15 mouse cellular contexts compared by ENCODE assay signal in genomic region chr5:67025095-67025494, GRCm38 (mm10).
DNase-seq lines count a peak whose midpoint lies in the region; ATAC-seq and TF ChIP-seq lines count a peak whose summit lies in the region.
"Had no signal": no experiment of that assay in that cellular context is flagged by ENCODE, and none has a peak within 500 bp of the region (broad histone marks: within the 10 kb centered on the region; RNA-seq: fewer than 3 reads in every experiment).

No protein-coding gene starts in this region.

- no peaks in the 10 kb centered on the region for H3K27me3 ChIP-seq in kidney, embryonic 16.5 days (ENCODE audit: insufficient read depth, low read length)
- no peaks in the 10 kb centered on the region for H3K27me3 ChIP-seq in cerebellum, adult 2 months (ENCODE audit: control insufficient read depth, insufficient read depth, low read length)
- H3K27me3 ChIP-seq: CH12.LX; stomach, embryonic 15.5 days had no signal

- 80% methylated on average over 8 of the region's 8 CpGs for WGBS in kidney, embryonic 16.5 days
- WGBS in cerebellum, adult 2 months = 16% methylated on average over 8 of the region's 8 CpGs

- peak; percentile 54 for DNase-seq in kidney, adult 18-20 months
- peak; percentile 83 to 87 for DNase-seq in cerebellum, adult 2 months
- peak; percentile 39 to 43 for DNase-seq in kidney, adult 8-10 months
- peak; percentile 36 for DNase-seq in lung, postnatal 10 days
- DNase-seq in thymus, postnatal 4 days = no peak
- no peak for DNase-seq in right cerebral cortex, adult 18-20 months

- no peak for TF ChIP-seq CTCF in cerebellum, adult 2 months (IDR thresholded peaks at IDR 0.05; ENCODE audit: borderline replicate concordance, insufficient read depth, low read depth, low read length)

- H3K4me3 ChIP-seq in kidney, embryonic 16.5 days (ENCODE audit: low read length) = no peak overlapping the region
- no peak overlapping the region for H3K4me3 ChIP-seq in cerebellum, adult 2 months (replicated peaks; ENCODE audit: insufficient read depth, low read depth, low read length)
- H3K4me3 ChIP-seq: heart, embryonic 12.5 days; left cerebral cortex, adult 2 months; myocyte; stomach, embryonic 15.5 days had no signal

- H3K9ac ChIP-seq in kidney, embryonic 16.5 days (replicated peaks; ENCODE audit: low read length) = no peak overlapping the region
- H3K9ac ChIP-seq: forebrain, postnatal 0 days; heart, embryonic 12.5 days; stomach, embryonic 15.5 days had no signal

- no peak for TF ChIP-seq POLR2A in cerebellum, adult 2 months (IDR thresholded peaks at IDR 0.05; ENCODE audit: borderline replicate concordance, insufficient read depth, low read length)

- no peak overlapping the region for H3K27ac ChIP-seq in kidney, embryonic 16.5 days (ENCODE audit: low read length)
- H3K27ac ChIP-seq in cerebellum, adult 2 months (ENCODE audit: insufficient read depth, low read length) = peak overlapping the region; percentile 76; the same call in 1 of the 2 replicates
- H3K27ac ChIP-seq: left cerebral cortex, adult 2 months; macrophage; stomach, embryonic 15.5 days had no signal

- ATAC-seq in kidney, embryonic 16.5 days (ENCODE audit: low FRiP score, low TSS enrichment) = no peak
- ATAC-seq: inflammation-experienced regulatory T-cells, adult 6 months had no signal

- H3K4me1 ChIP-seq in kidney, embryonic 16.5 days (ENCODE audit: insufficient read depth, low read length) = no peaks in the 10 kb centered on the region
- peaks cover 13% of the 10 kb centered on the region for H3K4me1 ChIP-seq in cerebellum, adult 2 months (ENCODE audit: control insufficient read depth, insufficient read depth, low read length)
- H3K4me1 ChIP-seq: stomach, embryonic 15.5 days had no signal

- peaks cover 4% of the 10 kb centered on the region; the same call in 1 of the 2 replicates for H3K36me3 ChIP-seq in kidney, embryonic 16.5 days (ENCODE audit: insufficient read depth, low read length)
- H3K36me3 ChIP-seq: stomach, embryonic 15.5 days had no signal

- no peaks in the 10 kb centered on the region for H3K9me3 ChIP-seq in kidney, embryonic 16.5 days (ENCODE audit: low read length)
- H3K9me3 ChIP-seq: heart, embryonic 12.5 days; stomach, embryonic 15.5 days had no signal

- no peak overlapping the region for H3K4me2 ChIP-seq in kidney, embryonic 16.5 days (replicated peaks; ENCODE audit: low read depth, low read length)
- H3K4me2 ChIP-seq: heart, embryonic 12.5 days; stomach, embryonic 15.5 days had no signal

Comparison
In these comparisons a context has a peak if more than half of its experiments do, and no peak if none do; other contexts are left out.
1. DNase-seq: peak in kidney, adult 18-20 months (single experiment), cerebellum, adult 2 months (2 of 2), kidney, adult 8-10 months (2 of 2) and lung, postnatal 10 days (single experiment); none in thymus, postnatal 4 days (single experiment) and right cerebral cortex, adult 18-20 months (single experiment).